1 mouse cellular context compared by ENCODE assay signal in the genomic region with DNA sequence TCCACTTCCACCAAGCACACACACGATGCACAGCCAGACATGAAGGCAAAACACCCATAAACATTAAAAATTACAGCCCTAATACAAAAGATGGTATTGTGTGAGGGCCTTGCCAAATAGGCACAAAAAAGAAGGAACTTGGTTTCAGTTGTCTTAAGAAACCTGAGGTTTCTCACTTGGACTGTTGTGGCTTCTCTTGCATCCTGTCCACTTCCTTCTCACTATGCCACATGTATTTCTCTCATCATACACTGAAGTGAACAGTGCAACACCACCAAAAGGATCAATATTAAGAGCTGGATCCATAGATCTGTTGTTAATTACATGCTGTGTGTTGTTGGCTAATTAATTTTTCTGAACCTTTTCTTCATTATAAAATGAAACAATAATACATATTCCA.
TF ChIP-seq lines count a peak whose summit lies in the region.

No protein-coding gene starts in this region.

TF ChIP-seq in MEL, 35 proteins besides CTCF, POLR2A, EP300 and RAD21:
- no peak for TF ChIP-seq MXI1 (IDR thresholded peaks at IDR 0.05; ENCODE audit: low read depth, low read length)
- no peak for TF ChIP-seq ZC3H11A (IDR thresholded peaks at IDR 0.05; ENCODE audit: low read depth, low read length)
- TF ChIP-seq RCOR1 (IDR thresholded peaks at IDR 0.05; ENCODE audit: low read depth, low read length) = 0 out of 2 replicates have a peak, but pooled peaks have one; percentile 9
- no peak for TF ChIP-seq USF1 (IDR thresholded peaks at IDR 0.05; ENCODE audit: low read depth, low read length)
- no peak for TF ChIP-seq JUND (IDR thresholded peaks at IDR 0.05; ENCODE audit: low read depth, low read length)
- TF ChIP-seq SMC3 (IDR thresholded peaks at IDR 0.05; ENCODE audit: low read depth, low read length) = no peak
- TF ChIP-seq MAZ (IDR thresholded peaks at IDR 0.05; ENCODE audit: low read depth, low read length) = no peak
- no peak for TF ChIP-seq ZMIZ1 (IDR thresholded peaks at IDR 0.05; ENCODE audit: low read depth, low read length)
